Mouse (Mus musculus): Measurements from ENCODE around the gene Stk19.

DNA sequence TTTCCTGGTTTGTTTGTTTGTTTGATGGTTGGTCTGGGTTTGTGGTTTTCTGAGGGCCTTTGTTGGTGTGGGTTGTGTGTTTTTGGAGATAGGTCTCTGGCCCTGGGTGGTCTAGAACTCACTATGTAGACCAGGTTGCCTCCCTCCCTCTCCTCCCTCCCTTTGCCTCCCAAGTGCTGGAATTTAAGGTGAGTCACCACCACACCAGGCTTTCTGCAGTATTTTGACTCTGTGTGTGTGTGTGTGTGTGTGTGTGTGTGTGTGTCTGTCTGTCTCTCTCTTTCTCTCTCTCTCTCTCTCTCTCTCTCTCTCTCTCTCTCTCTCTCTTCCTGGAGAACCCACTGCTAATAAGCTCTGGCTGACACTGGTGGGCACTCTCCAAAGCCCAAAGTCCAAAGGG, 44.4 kb upstream of the Stk19 start:
- no peak for TF ChIP-seq CTCF (IDR thresholded peaks at IDR 0.05; ENCODE audit: low read depth, low read length)
- TF ChIP-seq EP300 (IDR thresholded peaks at IDR 0.05; ENCODE audit: insufficient read depth, low read depth, low read length) = no peak
- TF ChIP-seq POLR2A (IDR thresholded peaks at IDR 0.05; ENCODE audit: insufficient read depth, low read length) = no peak
